Mouse (Mus musculus) MEL-GATA-1-ER (cell line): Measurements from ENCODE around the gene Glcci1.
"Not testable (repeated sequence)": the region's sequence is repeated elsewhere in the genome, so short reads cannot be mapped to it uniquely, and the experiment has no call there.

Experiments
- DNase-seq: peaks from one replicate; pipeline ENCODE4 v3.0.0-alpha.2; 2012; ENCODE audit warnings: low read depth; ENCODE audit errors: extremely low read depth

The Glcci1 gene

DNA sequence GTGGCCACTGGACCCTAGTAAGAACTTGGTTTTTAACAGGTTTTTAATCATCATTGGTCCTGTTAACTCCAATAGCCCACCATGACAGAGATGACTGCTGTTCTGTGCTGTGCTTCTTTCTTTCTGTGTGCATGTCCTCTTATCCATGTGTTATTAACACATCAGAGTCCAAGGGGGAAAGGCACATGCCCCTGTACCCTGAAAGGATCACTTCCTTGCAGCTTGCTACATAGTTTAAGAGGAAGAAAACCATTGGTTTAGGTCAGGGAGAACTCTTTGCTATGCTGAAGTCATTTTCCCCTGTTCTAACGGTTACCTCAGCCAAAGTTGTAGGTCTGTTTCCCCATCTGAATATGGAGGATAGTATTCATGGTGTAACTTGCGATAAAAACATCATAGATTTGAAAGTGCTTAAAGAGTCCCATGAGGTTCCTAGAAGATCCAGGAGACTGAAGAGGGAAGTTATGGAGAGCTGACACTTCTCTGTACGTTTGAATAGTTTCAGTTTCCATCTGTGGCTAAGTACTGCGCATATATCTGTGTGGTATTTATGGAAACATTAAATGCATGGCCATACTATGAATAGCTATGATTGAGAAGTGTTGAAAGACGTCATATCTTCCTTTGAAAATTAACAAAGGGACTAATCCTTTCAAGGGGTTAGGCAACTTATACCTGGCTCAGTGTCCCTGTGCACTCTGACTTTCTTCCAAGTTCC, 14.1 kb upstream of the Glcci1 start:
- DNase-seq = no peak

DNA sequence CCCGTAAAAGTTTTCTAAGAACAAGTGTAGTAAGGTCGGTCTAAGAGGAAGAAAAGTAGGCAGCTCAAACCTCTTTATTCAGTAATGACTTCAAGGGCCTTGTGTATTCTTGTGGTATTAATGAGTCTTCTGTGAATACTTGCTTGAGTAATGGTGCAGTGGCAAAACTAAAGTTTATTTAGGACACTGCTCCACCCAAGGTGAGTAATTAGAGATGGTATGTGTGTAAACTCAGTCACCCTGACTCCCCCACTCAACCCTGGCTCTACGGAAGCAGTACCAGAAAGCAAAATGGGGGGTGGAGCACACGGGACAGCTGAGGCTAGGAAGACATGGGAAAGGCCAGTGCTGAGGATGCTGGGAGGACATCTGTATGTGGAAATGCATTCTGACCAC, 13.6 kb upstream of the Glcci1 start:
- no peak for DNase-seq

DNA sequence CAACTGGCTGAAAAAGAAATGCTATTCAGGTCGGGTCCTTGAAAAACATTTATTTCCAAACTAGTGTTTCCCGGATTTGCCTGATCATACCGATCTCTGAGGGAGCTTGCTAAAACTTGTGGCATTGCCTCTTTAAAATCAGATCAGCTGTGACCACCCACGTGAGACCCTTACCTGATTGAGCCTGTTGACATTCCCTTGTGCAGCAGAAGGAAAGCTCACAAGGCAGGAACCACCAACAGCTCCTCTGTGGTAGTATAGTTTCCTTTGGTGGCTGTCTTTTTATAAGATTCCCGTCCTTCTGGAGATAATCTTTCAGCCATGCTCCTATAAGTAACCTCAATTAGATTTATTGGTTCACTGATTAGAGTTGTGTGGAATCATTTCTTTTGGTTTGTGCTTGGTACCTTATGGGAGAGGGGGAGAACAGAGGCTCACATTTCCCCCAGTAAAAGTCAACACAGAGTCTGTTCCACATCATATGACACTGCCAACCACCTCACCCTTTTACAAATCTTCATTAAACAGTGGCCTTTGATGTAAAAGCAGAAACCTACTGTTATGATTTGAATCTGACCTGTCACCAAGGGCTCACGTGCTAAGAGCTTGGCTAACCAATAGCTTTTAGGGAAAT, 12.0 kb upstream of the Glcci1 start:
- no peak for DNase-seq

DNA sequence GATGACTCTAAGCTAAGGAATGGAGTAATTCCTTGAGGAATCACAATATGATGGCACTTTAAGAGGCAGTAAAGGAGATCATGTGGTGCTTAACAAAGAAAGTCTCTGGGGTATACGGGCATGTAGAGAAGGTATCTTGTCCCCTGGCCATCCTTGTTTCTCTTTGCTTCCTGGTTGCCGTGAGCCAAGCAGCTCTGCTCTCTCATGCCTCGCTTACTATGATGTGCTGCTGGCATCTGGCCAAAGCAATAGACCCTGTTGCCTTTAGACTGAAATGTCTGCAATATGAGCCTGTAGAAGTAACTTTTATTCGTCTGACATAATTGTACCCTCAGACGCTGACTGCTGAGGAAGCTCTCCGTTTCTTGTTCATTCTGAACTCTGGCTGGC, 11.5 kb upstream of the Glcci1 start:
- DNase-seq = no peak

DNA sequence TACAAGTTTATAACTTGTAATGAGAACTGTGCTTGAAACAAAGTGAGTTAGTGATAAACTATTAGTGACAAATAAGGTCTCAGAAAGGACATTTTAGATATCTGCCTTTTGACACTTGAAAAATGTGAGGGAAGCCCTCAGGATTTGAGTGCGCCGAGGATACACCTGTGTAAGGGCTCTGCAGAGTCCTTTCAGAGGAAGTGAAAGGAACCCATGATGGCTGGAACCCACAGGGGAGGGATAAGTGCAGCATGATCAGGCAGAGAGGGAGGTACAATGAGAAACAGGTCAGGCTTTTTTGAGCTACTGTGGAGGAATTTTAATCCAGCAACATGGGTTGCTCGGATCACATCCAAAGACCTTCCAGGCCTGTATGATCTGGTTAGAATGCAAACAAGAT, 10.4 kb upstream of the Glcci1 start:
- no peak for DNase-seq

DNA sequence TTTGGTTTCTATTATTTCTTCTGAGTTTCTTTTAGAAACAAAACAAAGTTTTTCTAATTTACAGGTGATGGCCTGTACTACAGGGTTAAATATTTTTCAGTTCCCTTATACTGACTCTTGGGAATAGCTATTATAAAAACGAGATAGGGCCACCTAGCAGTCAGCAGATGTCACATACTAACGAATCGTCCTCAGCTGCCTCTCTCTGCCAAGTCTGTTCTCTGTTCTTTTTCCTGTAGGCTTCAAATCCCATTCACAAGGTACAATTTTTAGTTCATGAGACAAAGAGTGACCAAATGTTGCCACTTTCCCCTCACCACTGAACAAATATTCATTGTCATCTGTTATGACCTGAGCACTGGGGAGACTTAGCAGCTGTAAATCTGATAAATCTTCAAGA, 5.4 kb upstream of the Glcci1 start:
- DNase-seq = no peak

DNA sequence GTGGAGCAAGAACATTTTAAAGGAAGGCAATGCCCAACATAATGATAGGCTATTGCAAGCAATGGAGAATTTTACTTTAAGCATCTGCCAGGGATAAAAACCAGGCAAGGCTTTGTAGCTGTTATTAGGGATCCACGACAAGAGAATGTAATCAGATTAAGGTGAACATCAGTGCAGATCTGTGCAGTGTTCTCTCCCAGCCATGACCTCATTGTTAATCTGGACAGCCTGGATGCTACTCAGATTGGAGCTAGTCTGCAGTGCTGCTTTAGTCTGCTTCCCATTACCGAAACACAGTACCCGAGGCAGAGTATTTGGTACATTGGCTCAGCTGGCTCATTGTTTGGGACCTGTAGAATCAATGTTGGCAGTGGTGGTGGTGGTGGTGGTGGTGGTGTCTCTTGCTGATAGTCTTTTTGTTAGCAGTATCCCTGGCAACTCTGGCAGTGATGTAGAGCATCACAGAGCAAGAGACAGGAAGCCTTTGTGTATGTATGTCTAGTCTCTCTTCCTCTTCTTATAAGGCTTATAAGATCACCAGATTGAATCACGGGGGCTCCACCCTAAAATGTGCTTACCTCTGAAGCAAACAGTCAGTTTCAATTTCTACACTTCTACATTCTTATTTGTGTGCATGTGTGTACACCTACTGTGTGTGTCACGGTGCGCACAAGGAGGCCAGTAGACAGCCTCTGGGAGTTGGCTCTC, 4.7 kb upstream of the Glcci1 start:
- no peak for DNase-seq

DNA sequence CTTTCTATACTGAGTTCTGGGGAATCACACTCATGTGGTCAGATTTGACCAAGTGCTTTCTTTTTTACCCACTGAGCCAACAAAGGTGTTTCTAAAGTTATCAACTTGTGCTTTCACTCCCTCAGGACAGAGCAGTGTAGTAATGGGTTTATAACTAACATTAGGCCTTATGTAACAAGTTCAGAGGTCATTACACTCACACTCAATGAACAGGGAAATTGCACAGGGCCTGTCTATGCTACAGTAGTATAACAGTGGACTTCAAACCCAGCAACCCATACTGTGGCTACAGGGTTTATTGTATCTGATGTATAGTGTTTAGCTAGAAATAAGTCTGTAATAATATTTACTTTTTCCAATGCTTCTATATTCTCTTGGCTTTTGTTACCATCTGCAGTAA, 2.8 kb upstream of the Glcci1 start:
- DNase-seq = no peak

DNA sequence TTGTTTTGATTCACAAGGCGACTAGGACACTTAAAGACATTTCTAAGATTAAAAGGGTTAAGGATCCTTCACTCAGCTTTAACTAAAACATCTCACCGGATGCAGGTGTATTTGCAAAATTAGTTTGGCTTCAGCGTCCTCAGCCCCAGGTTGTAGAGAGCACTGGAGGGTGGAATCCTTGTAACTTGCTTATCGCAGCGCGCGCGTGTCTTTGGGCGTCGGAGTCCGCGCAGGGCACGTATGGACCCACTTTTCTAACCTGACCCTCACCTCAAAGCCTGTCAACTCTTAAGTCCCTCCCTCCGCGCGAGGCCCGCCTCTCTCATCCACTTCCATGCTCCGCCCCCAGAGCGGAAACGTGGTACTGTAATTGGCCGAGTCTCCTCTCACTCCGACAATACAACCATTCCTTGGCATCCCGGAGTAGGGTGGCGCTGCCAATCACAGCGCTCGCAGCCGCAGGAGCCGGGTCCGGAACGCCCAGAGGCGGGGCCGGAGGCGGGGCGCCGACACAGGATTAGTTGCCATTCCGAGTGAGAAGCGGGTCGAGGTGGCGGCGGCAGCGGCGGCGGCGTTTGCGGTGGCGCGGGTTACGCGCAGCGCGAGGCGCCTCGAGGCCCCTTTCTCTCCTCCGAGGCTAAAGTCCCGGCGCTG, 390 bp upstream of the Glcci1 start:
- DNase-seq = peak; percentile 96

DNA sequence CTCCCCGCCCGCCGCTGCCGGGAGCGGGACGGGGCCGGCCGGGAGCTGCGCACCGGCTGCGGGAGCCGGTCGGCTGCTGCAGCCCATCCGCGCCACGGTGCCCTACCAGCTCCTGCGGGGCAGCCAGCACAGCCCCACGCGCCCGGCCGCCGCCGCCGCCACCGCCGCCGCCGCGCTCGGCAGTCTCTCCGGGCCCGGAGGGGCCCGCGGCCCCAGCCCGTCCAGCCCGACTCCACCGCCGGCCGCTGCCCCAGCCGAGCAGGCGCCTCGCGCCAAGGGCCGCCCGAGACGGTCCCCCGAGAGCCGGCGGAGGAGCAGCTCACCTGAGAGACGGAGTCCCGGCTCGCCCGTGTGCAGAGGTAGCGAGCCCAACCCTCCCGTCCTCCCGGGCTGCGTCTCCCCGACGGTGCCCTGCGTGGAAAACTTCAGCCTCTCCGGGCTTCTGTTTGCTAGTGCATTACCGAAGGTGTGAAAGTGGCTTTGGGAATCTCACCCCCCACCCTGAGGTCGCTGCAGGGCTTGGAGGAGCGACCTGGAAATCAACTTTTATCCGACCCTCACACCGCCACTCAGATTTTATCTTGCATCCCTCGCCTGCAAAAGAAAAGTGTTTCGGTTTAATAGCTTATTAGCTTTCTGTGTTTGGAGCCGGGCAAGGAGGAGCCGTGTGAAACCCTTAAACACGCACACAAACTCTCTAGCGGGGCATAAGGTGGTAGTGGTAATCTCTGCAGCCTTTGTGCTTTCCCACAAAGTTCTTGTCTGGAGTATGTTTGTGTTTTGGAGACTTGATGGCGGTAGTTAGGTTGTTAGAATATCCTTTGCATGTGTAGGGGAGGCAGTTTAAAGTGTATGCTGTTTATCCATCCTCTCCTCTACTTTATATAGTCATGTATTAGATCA, 812 bp downstream of the Glcci1 start:
- no peak for DNase-seq

DNA sequence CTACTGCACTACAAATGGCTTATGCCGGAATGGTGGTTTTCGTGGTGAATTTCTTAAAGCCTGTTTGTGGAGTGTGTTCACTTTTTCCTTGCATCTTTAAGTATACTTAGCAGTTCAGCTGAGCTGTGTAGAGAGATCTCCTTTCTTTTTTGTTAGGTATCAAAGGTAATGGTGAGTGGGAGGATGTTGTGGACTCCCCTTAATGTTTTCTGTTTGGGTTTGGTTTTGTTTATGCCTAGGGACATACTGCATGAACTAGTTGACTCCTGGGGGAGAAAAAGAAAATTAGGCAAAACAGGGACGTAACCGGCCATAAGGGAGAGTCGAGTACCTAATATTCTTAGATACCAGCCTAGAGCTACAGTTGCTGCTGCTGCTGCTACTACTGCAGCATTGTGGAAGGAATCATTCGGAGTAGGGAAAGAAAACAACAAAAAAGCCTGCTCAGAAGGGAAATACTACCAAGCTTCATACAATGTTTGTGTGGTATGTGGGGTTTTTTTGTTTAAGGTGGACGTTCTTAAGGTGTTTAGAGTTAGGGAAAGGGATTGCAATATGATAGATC, 1.5 kb downstream of the Glcci1 start:
- DNase-seq = peak; percentile 31

DNA sequence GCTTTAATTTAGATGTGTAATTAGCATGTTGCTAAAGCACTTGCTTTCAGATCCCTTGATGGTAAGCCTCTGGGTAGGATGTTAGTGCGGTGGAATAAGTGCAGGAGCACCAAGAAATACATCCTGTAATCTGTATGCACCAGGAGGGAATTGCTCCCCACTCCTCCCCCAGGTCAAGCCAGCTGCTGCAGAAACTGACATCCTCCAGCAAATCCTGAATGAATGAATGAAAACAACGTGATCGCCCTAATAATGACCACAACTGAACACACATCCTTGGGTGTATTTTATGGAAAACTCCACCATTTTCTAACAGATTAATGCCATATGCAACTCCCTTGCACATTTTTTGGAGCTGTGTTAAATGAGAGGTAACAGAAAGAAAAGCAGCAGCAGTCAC, 2.0 kb downstream of the Glcci1 start:
- no peak for DNase-seq

DNA sequence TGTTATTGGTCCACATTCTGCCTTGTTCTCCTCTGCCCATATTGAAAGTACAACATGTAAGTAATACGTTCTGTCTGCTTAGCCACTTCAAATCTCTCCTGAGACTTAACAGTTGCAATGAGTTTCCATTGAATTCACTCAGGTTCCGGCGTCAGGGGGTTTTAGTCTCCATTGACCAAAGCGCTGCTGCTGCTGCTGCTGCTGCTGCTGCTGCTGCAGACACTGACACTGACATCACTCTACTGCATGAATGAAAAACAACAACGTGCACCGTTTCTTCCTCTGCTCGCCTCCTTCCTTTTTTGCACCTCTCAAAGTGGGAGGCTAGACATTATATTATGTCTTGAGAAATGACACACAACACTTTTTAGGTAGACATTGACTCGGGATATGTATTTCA, 3.0 kb downstream of the Glcci1 start:
- no peak for DNase-seq

DNA sequence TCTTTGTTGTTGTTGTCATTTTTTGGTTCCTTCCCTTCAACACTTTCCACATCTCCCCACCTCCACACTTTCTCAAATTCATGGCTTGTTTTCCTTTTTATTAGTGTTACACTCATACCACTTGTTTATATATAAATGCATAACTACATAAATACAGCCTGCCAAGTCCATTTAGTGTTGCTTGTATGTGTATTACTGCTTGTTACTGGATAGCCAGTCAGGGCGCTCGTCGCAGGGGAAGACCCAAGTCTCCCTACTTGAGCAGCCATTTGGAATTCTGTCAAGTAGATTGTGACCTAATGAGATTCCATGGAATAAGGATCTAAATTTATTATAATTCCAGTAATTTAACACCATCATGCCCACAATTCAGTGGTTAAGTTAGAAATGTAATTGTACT, 10.3 kb downstream of the Glcci1 start:
- no peak for DNase-seq

DNA sequence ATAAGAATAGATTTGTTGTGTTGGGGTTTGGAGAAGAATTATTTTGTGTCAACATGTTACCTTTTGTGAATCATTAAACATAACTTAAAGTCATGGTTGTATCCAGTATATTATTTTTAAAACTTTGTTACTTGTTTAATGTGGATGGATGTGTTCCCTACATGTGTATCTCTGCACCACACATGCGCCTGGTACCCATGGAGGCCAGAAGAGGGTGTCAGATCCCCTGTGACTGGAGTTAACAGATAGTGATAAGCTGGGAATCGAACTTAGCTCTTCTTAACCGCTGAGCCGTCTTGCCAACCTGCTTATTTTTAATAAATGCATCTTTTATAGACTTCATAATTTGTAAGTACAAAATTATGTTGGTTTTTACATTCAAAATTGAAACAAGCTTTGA, 11.8 kb downstream of the Glcci1 start:
- DNase-seq = no peak

DNA sequence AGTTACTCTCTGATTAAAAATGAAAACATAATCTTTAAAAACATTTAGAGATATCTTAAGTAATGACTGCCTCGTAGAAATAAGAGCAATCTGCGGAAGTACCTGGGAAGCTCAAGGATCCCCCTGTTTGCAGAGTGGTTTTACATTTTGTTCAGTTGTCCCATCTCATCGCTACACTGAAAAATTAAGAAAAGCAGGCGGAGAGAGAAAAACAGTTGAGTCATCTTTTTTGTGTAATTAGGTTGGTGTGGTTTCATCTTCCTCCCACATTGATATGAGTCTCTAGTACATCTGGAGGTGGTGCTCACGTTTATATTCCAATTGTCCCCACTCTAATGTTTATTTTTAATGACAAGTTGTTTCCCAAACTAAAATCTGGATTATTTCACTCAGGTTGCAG, 15.3 kb downstream of the Glcci1 start:
- DNase-seq = no peak

DNA sequence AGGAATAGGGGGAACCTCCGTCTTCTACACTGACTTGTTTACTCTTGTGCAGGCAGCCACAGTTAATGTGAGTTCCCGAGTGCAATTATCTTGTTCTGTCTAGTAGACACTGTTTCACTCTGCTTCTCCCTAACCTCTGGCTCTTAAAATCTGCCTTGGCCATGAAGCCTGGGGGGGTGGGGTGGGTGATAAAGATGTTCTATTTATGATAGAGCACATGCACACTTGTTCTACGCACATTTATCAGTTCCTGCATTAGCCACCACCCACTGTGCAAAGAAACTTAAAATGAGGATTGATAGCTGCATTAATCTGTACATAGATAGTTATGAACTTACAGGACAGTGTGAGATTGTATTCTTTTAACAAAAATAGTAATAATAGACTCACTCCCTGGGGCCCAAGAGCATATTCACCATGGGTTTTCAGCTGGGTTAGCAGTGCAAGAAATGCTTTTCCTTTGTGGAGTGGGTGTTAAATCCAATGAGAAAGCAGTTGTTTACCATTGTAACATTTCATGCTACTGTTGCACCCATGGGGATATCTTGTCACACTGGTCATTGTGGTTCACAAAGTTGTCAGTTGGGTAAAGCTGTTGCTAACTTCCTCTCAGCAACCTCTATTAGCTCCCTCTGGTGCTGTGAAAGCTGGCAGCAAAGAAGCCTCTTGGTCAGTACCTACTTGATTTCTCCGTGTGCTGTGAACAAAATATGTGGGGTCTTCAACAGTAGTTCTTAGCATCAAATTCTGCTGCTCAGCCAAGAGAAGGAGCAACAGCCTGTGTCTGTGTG, 21.9 kb downstream of the Glcci1 start:
- DNase-seq = no peak

DNA sequence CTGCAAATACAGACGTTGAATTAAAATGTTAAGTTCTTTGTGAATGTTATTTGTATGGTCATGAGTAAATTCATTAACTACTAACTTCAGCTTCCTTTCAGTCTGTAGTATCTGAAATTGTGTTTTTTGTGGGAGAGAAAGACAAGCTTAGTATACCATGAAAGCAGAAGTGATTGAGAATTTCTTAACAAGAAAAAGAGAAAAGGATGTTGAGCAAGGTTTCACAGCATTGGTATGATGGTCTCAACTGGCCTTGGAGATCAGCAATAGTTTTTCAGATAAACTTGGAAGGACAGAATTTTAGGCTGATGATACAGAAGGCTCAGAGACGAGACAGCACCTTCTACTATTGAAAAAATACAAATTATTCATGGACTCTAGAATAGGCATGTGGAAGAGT, 27.5 kb downstream of the Glcci1 start:
- no peak for DNase-seq

DNA sequence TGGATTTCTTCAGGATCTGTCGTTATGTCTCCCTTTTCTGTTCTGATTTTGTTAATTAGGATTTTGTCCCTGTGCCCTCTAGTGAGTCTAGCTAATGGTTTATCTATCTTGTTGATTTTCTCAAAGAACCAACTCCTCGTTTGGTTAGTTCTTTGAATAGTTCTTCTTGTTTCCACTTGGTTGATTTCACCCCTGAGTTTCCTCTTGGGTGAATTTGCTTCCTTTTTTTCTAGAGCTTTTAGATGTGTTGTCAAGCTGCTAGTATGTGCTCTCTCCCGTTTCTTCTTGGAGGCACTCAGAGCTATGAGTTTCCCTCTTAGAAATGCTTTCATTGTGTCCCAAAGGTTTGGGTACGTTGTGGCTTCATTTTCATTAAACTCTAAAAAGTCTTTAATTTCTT, 32.1 kb downstream of the Glcci1 start:
- not testable (repeated sequence) for DNase-seq

DNA sequence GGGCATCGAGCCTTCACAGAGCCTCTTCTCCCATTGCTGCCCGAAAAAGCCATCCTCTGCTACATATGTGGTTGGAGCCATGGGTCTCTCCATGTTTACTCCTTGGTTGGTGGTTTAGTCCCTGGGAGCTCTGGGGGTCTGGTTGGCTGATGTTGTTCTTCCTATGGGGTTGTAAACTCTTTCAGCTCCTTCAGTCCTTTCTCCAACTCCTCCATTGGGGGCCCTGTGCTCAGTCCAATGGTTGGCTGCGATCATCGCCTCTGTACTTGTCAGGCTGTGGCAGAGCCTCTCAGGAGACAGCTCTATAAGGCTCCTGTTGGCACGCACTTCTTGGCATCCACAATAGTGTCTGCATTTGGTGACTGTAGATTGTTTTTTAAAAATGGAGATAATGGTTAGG, 35.4 kb downstream of the Glcci1 start:
- no peak for DNase-seq
